Mouse (Mus musculus): ENCODE measurements around the gene Mki67.

The Mki67 gene

DNA sequence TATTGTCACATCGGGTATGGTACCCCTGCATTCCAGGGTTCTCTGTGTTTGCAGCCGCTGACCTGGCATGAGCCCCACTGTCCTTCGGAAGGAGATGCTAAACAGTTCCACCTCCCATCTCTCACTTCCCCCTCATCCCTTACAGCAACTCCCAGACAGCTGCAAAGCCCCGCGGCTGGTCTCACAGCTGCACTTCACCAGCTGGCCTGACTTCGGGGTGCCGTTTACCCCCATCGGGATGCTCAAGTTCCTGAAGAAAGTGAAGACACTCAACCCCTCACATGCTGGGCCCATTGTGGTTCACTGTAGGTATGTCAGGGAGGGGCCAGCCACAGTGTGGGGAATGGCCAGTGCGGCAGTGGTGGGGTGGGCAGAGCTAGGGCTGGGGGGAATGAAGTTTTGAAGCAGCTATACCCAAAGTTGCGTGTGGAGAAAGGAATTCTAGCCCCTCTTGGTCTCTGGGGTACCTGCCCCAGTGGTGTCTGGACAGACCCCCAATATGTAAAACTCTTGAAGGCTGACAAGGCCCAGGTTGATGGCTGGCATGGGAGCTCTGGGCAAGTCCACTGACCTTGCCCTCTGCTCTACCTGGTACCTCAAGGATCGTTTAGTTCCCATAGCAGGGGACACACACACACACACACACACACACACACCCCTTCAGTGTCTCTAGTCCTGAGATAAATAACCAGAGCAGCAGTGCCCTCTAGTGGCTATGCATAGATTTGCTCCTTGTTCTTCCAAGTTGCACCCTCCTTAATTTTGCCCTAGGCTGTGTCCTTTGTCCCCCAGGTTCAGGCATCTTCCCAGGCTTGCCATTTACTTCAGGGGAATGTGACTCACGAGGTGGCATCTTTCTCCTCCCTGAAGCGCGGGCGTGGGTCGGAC, 47.1 kb downstream of the Mki67 start:
- peak; percentile 29 to 53 for DNase-seq (ENCODE audit: low spot score in 2 of 2)

DNA sequence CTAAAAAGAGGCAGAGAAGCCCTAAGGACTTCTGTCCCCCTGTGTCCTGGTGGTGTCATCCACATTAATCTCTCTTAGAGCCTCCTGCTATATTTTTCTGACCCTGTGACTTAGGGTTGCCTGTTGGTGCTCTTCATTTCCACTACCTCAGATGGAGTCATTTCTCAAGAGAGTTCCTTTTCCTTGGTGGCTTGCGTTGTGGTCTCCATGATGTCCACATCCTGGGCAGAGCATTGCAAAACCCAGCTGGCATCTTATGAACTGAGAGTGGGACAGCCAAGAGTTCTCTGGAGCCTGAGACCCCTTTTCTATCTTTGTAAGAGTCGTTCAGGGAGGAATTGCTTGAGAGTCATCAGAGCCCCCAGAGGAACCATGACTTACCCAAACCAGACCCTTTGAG, 49.8 kb downstream of the Mki67 start:
- DNase-seq (ENCODE audit: low spot score in 2 of 2): no peak

DNA sequence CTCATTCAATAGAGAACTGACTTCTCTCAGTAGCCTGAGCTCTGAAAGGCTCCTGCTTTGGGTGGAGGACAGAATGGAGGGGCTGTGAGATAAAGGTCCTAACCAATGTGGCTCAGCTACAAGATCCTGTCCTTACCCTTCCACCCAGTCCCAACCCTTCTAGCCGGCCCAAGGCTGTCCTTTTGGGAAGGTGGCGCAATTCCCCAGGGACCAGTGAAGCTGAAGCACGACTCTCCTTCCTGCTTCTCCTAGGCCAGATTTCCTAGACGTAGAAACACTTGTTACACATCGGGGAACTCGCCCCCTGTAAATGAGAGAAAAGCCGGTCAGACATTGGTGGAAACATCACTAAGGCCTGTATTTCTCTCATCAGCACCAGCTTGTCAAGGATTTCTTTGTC, 52.0 kb downstream of the Mki67 start:
- DNase-seq (ENCODE audit: low spot score in 2 of 2): no peak

DNA sequence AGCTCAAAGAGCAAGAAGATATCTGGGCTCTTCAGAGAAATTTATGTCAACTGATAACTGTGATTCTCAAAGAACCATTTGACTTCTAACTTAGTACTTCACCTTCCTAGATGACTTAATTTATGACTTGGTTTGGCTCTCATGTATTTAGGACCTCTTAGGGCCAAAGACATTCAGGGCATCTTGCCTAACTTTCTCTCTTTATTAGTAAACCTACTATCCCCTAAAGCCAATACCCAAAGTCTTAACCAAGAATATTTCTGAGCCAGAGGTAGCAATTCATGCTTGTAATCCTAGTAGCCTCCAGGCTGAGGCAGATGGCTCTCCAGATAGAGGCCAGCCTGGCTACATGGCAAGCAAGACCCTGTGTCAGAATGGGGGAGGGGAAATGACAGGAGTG, 55.8 kb downstream of the Mki67 start:
- no peak for DNase-seq (ENCODE audit: low spot score in 2 of 2)

DNA sequence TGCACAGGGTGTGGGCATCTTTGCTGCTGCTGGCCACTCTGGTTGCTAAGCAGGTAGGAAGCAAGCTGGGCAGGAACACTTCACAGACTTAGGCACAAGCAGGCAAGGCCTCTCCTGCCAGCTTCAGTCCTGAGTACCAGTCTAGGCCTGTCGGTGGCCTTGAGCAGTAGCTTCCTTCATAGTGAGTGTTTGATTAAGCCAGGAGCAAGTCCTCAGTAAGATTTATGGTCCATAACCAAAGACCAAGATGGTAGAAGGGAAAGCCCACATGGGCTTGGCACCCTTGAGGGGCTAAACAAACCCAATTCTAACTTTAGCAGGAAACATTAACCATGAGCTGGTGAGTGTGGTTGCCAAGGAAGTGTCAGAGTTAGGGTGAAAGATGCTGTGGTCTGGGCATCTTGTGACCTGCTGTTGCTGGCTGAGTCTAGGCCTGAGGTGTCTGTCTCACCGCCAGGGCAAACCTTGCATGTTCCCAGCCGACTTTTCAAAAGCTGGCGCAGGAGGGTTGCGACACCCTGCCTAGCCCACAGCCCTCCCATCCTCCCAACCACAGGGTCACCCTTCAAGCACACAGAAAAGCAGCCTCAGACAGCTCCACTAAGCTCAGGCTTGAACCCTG, 56.7 kb downstream of the Mki67 start:
- DNase-seq (ENCODE audit: low spot score in 2 of 2): no peak

DNA sequence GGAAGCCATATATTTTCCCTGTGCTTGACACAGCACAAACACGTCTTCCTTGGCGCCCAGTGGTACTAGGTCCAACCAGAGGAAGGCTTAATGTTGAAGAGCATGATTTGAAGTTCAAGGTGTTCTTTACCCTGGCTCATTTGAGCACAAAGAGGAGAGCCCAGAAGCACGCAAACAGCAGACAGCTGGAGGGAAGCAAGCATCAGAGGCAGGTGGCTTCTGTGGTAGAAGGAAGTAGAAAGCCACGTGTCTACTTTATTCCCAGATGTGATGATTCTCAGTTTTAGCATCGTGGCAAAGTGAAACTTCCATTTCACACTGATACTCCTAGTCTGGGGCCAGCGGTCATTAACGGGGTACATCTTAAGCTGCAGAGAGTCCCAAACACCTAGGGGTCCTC, 58.0 kb downstream of the Mki67 start:
- no peak for DNase-seq (ENCODE audit: low spot score in 2 of 2)

DNA sequence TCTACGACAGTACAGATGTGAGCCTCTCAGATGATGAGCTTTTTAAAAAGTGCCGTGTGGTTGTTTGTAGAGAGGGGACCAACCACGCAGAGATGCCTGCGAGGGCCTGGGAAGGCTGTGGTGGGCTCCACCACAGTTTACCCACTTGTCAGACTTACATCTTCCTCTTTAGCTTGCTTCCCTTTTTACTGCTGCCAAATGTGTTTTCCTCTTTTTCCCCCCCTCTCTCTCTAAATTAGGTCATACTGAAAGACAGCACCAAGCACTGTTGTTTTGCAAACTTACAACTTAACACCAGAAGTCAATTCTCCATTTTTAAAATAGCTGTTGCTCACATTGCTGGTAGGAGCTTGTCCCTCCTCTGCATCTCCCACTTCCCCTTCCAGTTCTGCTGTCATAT, 61.0 kb downstream of the Mki67 start:
- peak in 1 of 2 experiments; percentile 59 for DNase-seq (ENCODE audit: low spot score in 2 of 2)

DNA sequence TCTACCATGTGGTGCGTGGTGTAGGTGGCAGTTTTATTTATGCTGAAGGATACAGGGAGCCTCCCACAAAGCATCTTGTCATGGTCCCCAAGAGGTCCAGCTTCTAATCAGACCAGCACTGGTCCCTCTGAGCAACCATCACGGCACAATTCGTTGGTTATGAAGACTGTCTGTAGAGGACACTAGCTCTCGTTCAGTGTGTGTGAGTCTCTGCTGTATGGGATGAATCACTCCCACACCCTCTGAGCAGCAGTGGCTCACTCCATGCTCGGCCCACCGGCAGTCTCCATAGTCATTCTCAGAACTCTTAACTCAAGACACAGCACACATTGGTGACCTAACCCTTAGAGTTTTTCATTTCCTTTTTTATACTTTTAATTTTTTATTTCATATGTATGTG, 61.9 kb downstream of the Mki67 start:
- no peak for DNase-seq (ENCODE audit: low spot score in 2 of 2)

DNA sequence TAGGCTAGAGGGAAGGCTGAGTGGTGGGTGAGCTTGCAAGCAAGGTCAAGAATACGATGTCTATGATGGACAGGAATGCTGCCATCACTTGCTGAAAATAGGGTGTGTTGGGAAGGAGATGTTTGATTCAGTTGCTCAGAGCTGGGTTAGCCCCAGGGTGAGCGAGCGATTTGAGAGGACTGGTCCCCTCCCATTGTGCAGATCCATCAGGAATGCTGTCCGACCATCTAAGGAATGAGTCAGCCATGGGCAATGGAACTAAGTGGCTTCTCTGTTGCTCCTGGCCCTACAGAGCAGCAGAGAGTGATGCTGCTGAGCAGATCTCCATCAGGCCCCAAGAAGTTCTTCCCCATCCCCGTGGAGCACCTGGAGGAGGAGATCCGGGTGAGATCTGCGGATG, 62.6 kb downstream of the Mki67 start:
- DNase-seq (ENCODE audit: low spot score in 2 of 2): no peak

DNA sequence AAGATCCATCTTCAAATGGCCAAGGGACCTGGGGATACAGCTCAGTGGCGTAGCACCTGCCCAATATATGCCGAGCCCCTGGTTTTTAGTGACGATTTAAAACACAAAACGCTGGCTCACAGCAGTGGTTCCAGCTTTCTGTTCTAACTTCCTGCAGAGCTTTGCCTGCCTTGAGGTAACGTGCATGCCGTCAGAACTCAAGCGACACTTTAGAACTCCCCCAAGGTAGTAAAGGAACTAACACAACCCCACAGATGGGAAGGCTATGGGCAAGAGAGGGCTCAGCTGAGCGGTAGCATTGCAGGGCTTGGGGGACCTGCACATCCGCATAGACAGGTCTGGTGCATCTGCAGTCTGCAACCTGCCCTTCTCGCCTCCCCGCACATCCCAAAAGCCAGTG, 63.4 kb downstream of the Mki67 start:
- DNase-seq (ENCODE audit: low spot score in 2 of 2): no peak

DNA sequence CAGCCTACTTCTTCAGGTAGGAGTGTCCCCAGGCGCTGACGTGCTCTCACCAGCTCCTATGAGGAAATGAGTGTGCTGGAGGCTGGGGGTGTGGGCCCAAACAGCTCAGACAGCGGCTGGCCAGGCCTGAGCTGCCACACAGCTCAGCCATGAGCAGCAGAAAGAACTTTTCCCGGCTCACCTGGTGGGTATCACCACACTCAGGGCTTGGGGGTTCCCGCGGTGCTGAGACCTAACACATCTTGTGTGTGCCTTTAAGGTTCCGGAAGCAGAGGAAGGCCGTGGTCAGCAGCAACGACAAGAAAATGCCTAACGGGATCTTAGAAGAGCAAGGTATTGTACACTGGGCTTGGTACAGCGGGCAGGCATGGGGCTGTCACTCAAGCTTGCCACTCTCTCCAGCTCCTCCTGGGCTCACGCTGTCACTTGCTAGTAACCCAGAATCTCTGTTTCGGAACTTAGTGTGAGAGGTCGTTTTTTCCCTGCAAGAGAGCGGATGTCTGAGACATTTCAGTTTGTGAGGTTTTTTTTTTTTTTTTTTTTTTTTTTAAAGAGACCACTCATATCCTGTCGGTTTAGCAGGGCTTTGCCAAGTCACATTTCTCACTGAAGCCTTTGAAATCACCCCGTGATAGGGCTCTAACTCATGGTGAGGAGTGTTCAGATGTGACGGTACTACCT, 64.2 kb downstream of the Mki67 start:
- DNase-seq (ENCODE audit: low spot score in 2 of 2): peak in 1 of 2 experiments; percentile 41

DNA sequence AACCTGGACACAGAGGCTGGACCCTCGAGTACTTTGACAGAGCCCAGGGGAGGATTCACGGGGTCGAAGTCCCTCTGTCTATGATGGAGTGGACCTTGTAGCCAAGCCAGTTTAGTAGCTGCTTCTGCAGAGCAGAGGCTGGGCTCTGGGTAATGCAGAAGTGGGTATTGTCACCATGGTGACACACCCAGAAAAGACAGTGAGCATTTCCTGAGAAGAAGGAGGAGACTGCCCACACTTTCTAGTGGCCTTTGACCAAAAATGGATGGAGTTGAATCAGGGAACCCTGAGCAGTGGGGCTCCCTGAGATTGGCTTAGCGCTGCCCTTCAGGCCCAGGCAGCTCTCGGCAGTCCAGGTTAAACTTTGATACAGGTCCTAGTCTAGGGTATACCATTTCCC, 66.1 kb downstream of the Mki67 start:
- DNase-seq (ENCODE audit: low spot score in 2 of 2): peak in 1 of 2 experiments; percentile 38

DNA sequence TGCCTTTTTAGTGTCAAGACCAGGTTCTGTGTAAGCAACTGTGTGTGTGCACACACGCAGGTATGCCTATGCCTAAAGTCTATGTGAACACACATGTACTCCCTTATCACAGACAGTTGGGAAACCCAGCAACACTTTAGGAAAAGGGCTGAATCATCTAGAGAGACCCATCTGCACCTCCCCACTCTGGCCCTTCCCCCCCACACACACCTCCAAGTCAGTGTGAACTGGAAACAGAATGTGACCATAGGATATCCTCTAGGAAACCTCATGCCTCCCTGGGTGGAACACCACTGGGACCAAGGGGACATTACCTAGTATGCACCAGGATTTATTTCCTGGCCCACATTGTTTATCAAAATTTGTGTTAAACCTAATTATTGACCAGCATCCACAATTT, 66.9 kb downstream of the Mki67 start:
- no peak for DNase-seq (ENCODE audit: low spot score in 2 of 2)

DNA sequence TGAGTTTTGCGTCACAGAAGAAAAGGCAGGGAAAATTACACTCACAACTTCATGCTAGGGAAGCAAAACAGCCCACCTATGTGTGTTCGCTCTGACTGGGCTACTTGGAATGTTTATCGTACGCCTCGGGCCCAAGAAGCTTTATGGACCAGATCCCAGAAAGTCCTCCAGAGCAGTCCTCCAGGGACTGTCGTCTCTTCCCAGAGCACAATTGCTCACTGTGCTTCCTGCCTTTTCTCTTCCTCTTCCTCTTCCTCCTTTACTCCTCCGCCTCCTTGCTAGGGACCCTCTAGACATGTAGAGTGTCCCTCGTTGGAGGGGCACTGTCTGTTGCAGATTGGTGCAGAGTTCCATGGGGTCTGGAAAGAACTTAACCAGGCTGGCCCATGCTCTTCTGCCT, 67.3 kb downstream of the Mki67 start:
- no peak for DNase-seq (ENCODE audit: low spot score in 2 of 2)

DNA sequence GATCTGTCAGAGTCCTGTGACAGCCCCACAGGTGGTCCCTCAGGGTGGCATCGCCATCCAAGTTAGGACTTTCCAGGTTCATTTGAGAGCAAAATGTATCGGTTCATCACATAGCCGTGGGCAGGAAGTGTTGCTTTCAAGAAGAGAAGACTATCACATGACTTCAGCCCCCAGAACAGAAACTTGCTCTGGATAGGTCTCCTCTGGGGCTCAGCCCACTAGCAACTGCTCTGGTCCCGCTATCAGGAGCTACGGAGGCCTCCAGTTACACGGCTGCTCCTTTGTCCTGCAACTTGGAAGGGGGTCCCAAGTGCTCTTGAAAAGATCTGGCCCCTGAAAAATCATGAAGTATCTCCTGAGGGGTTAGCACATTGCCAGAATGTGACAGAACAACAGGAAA, 69.2 kb downstream of the Mki67 start:
- DNase-seq (ENCODE audit: low spot score in 2 of 2): no peak

DNA sequence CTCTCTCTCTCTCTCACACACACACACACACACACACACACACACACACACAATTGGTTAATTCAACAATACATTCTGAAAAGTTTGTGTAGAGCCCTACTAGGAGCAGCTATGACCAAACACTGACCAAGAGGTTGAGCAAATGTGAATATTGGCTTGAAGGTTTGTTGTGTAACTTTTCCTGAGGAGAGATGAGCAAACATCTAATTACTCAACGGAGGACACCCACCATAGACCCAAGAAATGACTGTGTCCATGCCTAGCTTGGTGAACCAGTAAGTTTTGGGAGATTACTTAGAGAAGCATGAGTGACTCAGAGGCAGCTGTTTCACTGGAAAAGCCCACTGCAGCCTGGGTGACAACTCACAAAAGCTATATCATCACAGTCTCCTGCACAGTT, 71.7 kb downstream of the Mki67 start:
- DNase-seq (ENCODE audit: low spot score in 2 of 2): no peak

DNA sequence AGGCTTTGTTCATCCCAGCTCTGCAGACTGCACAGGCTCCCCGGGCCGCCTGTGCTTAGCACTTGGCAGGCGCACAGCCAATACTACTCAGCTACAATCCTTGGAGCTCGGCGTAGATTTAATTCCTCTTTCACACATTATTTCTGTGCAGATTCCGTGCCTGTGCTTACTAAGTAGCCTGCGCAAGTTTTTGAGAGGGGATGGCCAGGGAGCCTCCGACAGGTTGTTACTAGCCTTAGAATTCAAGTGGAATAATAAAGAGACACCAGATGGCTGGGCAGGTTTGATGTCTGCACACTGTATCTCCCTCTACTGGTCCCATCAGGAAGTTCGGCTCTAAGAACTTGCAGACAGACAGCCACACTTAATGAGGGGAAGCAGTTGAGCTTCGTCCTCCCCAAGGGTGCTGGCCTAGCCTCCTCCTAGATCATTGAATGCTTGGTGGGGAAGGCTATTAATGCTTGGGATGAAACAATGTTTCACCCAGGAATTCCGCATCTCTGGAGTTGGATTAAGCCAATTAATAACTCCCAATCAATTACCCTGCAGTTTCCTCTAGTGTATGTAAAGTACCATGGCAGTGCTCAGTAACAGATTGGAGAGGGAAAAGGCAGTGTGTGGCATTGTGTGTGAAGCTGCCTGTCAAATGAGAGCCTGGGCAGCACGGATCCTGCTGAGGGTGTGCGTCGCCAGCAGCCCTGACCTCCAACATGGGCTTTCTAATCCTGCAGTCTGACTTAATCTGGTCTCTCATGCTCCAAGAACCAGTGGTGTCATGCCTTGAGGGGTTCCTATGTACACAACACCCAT, 74.3 kb downstream of the Mki67 start:
- no peak for DNase-seq (ENCODE audit: low spot score in 2 of 2)
